Mouse (Mus musculus) lung, postnatal 36 days (tissue): ENCODE measurements around the gene Sipa1l2.

ENCODE experiments used
- DNase-seq: peaks from one replicate; pipeline ENCODE4 v3.0.0; 2022; ENCODE audit warnings: mixed read lengths

The Sipa1l2 gene

GRCm38 (mm10) chr8:125576127-125576526 lies 6.5 kb upstream of the Sipa1l2 start:
- DNase-seq = no peak

GRCm38 (mm10) chr8:125574280-125574679 lies 4.7 kb upstream of the Sipa1l2 start:
- DNase-seq = peak; percentile 86

- no peak for DNase-seq
Observed at GRCm38 (mm10) chr8:125572246-125572645, 2.6 kb upstream of the Sipa1l2 start.

- DNase-seq = peak; percentile 67
Observed at GRCm38 (mm10) chr8:125570835-125571465, 1.3 kb upstream of the Sipa1l2 start.

GRCm38 (mm10) chr8:125570389-125570788 lies 781 bp upstream of the Sipa1l2 start:
- no peak for DNase-seq

- DNase-seq = peak; percentile 84
Observed at GRCm38 (mm10) chr8:125568851-125569532, 616 bp downstream of the Sipa1l2 start.

- peak; percentile 65 for DNase-seq
Observed at GRCm38 (mm10) chr8:125568421-125568850, 1.2 kb downstream of the Sipa1l2 start.

GRCm38 (mm10) chr8:125567569-125567968 lies 2.0 kb downstream of the Sipa1l2 start:
- DNase-seq = peak; percentile 23

GRCm38 (mm10) chr8:125562878-125563277 lies 6.7 kb downstream of the Sipa1l2 start:
- no peak for DNase-seq

GRCm38 (mm10) chr8:125560825-125561490 lies 8.7 kb downstream of the Sipa1l2 start:
- peak; percentile 29 for DNase-seq

- DNase-seq = peak; percentile 22
Observed at GRCm38 (mm10) chr8:125559066-125559653, 10.4 kb downstream of the Sipa1l2 start.

- peak; percentile 93 for DNase-seq
Observed at GRCm38 (mm10) chr8:125558109-125559065, 11.2 kb downstream of the Sipa1l2 start.

GRCm38 (mm10) chr8:125557391-125558108 lies 12.1 kb downstream of the Sipa1l2 start:
- peak; percentile 61 for DNase-seq

GRCm38 (mm10) chr8:125556706-125557105 lies 12.9 kb downstream of the Sipa1l2 start:
- peak; percentile 23 for DNase-seq

GRCm38 (mm10) chr8:125550567-125550966 lies 19.0 kb downstream of the Sipa1l2 start:
- DNase-seq = no peak

- DNase-seq = peak; percentile 43
Observed at GRCm38 (mm10) chr8:125547296-125547695, 22.3 kb downstream of the Sipa1l2 start.

GRCm38 (mm10) chr8:125545866-125546265 lies 23.7 kb downstream of the Sipa1l2 start:
- DNase-seq = no peak

GRCm38 (mm10) chr8:125542893-125543613 lies 26.6 kb downstream of the Sipa1l2 start:
- DNase-seq = no peak

- peak; percentile 26 for DNase-seq
Observed at GRCm38 (mm10) chr8:125539056-125540013, 30.3 kb downstream of the Sipa1l2 start.

- peak; percentile 52 for DNase-seq
Observed at GRCm38 (mm10) chr8:125538265-125538664, 31.3 kb downstream of the Sipa1l2 start.
